21 mouse cellular contexts compared by ENCODE assay signal in genomic region chr3:127796271-127796670, GRCm38 (mm10). TPM values are rescaled to one million over a fixed set of nuclear protein-coding genes. Genes with fewer than 3 reads are reported as not detected.
DNase-seq lines count a peak whose midpoint lies in the region; ATAC-seq and TF ChIP-seq lines count a peak whose summit lies in the region.
"Had no signal": no experiment of that assay in that cellular context is flagged by ENCODE, and none has a peak within 500 bp of the region (broad histone marks: within the 10 kb centered on the region; RNA-seq: fewer than 3 reads in every experiment).

No protein-coding gene starts in this region.

- no peak overlapping the region for H3K27ac ChIP-seq in CH12.LX (ENCODE audit: insufficient read depth, low read depth)
- H3K27ac ChIP-seq: forebrain, embryonic 10.5 days; forebrain, embryonic 13.5 days; heart, adult 2 months; hindbrain, embryonic 12.5 days; hindbrain, embryonic 15.5 days had no signal

- H3K4me2 ChIP-seq in CH12.LX (ENCODE audit: insufficient read depth, low read depth, poor library complexity, severe bottlenecking), result no peak overlapping the region
- H3K4me2 ChIP-seq: forebrain, embryonic 13.5 days; heart, embryonic 11.5 days; hindbrain, embryonic 12.5 days; hindbrain, embryonic 15.5 days had no signal

- no peak overlapping the region for H3K4me3 ChIP-seq in CH12.LX (replicated peaks in 1 of 3; ENCODE audit: low read depth in 2 of 3, low read length in 2 of 3, poor library complexity in 1 of 3)
- H3K4me3 ChIP-seq: forebrain, embryonic 10.5 days; forebrain, embryonic 13.5 days; heart, adult 2 months; hindbrain, embryonic 12.5 days; hindbrain, embryonic 15.5 days had no signal

- no peaks in the 10 kb centered on the region for H3K27me3 ChIP-seq in CH12.LX (replicated peaks)
- H3K27me3 ChIP-seq: Patski had no signal

- 0 out of 2 replicates have a peak, but pooled peaks have one; percentile 12 for TF ChIP-seq EP300 in CH12.LX (IDR thresholded peaks at IDR 0.05; ENCODE audit: low read length)

- H3K9ac ChIP-seq in CH12.LX (ENCODE audit: insufficient read depth, low read depth), result no peak overlapping the region
- H3K9ac ChIP-seq: forebrain, embryonic 13.5 days; hindbrain, embryonic 12.5 days; hindbrain, embryonic 15.5 days had no signal

- intact Hi-C loops in gastrocnemius, postnatal 14 days (cut with DNase I; ENCODE audit: low total_unique reads), result no loop called here

- in situ Hi-C loops in CH12.LX (cut with MboI; ENCODE audit: low pct_ligation_motif_present, low pct_unique_long_range_greater_than_20kb, low sequenced_read_pairs), result no loop called here

- peaks cover 0 to 21% of the 10 kb centered on the region in 2 experiments; a peak in 2 of 4 replicates for H3K4me1 ChIP-seq in CH12.LX (ENCODE audit: control insufficient read depth in 1 of 2, insufficient read depth in 2 of 2)

- peaks cover 0 to 18% of the 10 kb centered on the region in 2 experiments for H3K36me3 ChIP-seq in CH12.LX (replicated peaks in 1 of 2; ENCODE audit: control insufficient read depth in 1 of 2, insufficient read depth in 1 of 2, low read length in 1 of 2)
- H3K36me3 ChIP-seq: forebrain, embryonic 10.5 days; hindbrain, embryonic 12.5 days; hindbrain, embryonic 15.5 days had no signal

- peak; percentile 77 for ATAC-seq in granulocyte monocyte progenitor cell, adult 5-6 weeks (replicated peaks; ENCODE audit: poor library complexity, severe bottlenecking)
- 0 out of 2 replicates have a peak, but pooled peaks have one; percentile 48 for ATAC-seq in monocyte, adult 5-6 weeks (replicated peaks; ENCODE audit: insufficient number of reproducible peaks, low FRiP score, low TSS enrichment, poor library complexity, severe bottlenecking)
- ATAC-seq: forebrain, embryonic 13.5 days; forebrain, embryonic 16.5 days; Patski had no signal

- H3K9me3 ChIP-seq in CH12.LX (replicated peaks; ENCODE audit: low read length), result no peaks in the 10 kb centered on the region
- H3K9me3 ChIP-seq: forebrain, embryonic 10.5 days; G1E; hindbrain, embryonic 12.5 days; hindbrain, embryonic 15.5 days had no signal

- no peak for TF ChIP-seq RAD21 in CH12.LX (IDR thresholded peaks at IDR 0.05; ENCODE audit: low read depth, low read length)

- TF ChIP-seq POLR2A in CH12.LX (IDR thresholded peaks at IDR 0.05; ENCODE audit: low read depth, low read length), result no peak

- DNase-seq in CH12.LX (ENCODE audit: extremely low read depth), result no peak
- DNase-seq in testis, postnatal 10 days (ENCODE audit: low spot score), result no peak
- no peak for DNase-seq in gastrocnemius, postnatal 14 days
- DNase-seq in cerebellum, adult 9-10 months, result no peak
- DNase-seq: adrenal gland, adult 2 months; adrenal gland, postnatal 14 days; cerebellum, adult 11 months; cerebellum, adult 2 months; cerebellum, postnatal 36 days; gastrocnemius, postnatal 10 days; heart, adult 2 months had no signal

- H3K79me2 ChIP-seq in CH12.LX (replicated peaks; ENCODE audit: control insufficient read depth, extremely low read depth, insufficient read depth, poor library complexity, severe bottlenecking), result no peaks in the 10 kb centered on the region

- dilution Hi-C loops in CH12.LX (cut with MboI; ENCODE audit: extremely low pct_ligation_motif_present, extremely low pct_unique_long_range_greater_than_20kb, low sequenced_read_pairs), result no loop called here

- TF ChIP-seq CTCF in CH12.LX (conservative IDR thresholded peaks at IDR 0.05 in 1 of 2, IDR thresholded peaks at IDR 0.05 in 1 of 2; ENCODE audit: low read depth in 2 of 2, low read length in 2 of 2), result no peak

TF ChIP-seq in CH12.LX, 34 proteins besides CTCF, POLR2A, EP300 and RAD21:
- no peak for TF ChIP-seq HCFC1 (IDR thresholded peaks at IDR 0.05; ENCODE audit: low read depth, low read length)
- peak; percentile 60; the same call in 1 of the 2 replicates for TF ChIP-seq IRF4 (IDR thresholded peaks at IDR 0.05; ENCODE audit: low read depth, low read length)

RNA-seq across cellular contexts. Expression of gene Tifa, which starts 6.7 kb away (rescaled TPM):
- total RNA-seq in CH12.LX (2012; rRNA removed) (1.4 and 1.7 TPM in 2 replicates), CH12.LX (2014; rRNA removed) (2.8 and 3.1 TPM in 2 replicates)
- polyA plus RNA-seq in CH12.LX (2012; ENCODE audit: insufficient read length, low read depth), result 2.3 and 3.2 TPM in 2 replicates
- total RNA-seq in granulocyte monocyte progenitor cell, adult 5-6 weeks (2014; fragmentation: Nextera tagmentation), result 49.4 and 52.3 TPM in 2 replicates
- 51.3 and 53.6 TPM in 2 replicates for total RNA-seq in granulocyte monocyte progenitor cell, adult 5-6 weeks (2017)
- total RNA-seq in monocyte, adult 5-6 weeks (2017), result 45.9 to 101 TPM (median 98.0 TPM) in 3 replicates
- 1 to 10 TPM; 1.4 to 1.5 TPM for total RNA-seq in gastrocnemius, postnatal 14 days (2021)

RNA-seq across cellular contexts. Expression of gene Alpk1, which starts 15.9 kb away (rescaled TPM):
- total RNA-seq in CH12.LX (2012; rRNA removed), result 1.3 and 1.8 TPM in 2 replicates
- total RNA-seq in CH12.LX (2014; rRNA removed), result 1.4 TPM in 2 replicates
- 1.5 and 1.6 TPM in 2 replicates for polyA plus RNA-seq in CH12.LX (2012; ENCODE audit: insufficient read length, low read depth)
- 10.5 and 16.1 TPM in 2 replicates for total RNA-seq in granulocyte monocyte progenitor cell, adult 5-6 weeks (2014; fragmentation: Nextera tagmentation)
- 14.9 and 19.7 TPM in 2 replicates for total RNA-seq in granulocyte monocyte progenitor cell, adult 5-6 weeks (2017)
- total RNA-seq in monocyte, adult 5-6 weeks (2017), result 26.1 to 44.3 TPM (median 26.9 TPM) in 3 replicates
- total RNA-seq in gastrocnemius, postnatal 14 days (2021), result 1 to 10 TPM in 1 of 2 experiments, under 1 TPM in 1; 0.93 to 1.7 TPM

RNA-seq across cellular contexts. Expression of gene Ap1ar, which starts 41.1 kb away (rescaled TPM):
- total RNA-seq in CH12.LX (2012; rRNA removed) (45.7 and 45.8 TPM in 2 replicates), CH12.LX (2014; rRNA removed) (51.2 and 55.4 TPM in 2 replicates)
- 62.6 and 64.4 TPM in 2 replicates for polyA plus RNA-seq in CH12.LX (2012; ENCODE audit: insufficient read length, low read depth)
- 56.0 and 88.6 TPM in 2 replicates for total RNA-seq in granulocyte monocyte progenitor cell, adult 5-6 weeks (2014; fragmentation: Nextera tagmentation)
- 57.4 and 59.7 TPM in 2 replicates for total RNA-seq in granulocyte monocyte progenitor cell, adult 5-6 weeks (2017)
- 41.8 to 59.6 TPM (median 48.1 TPM) in 3 replicates for total RNA-seq in monocyte, adult 5-6 weeks (2017)
- total RNA-seq in gastrocnemius, postnatal 14 days (2021), result 10 to 100 TPM; 15.3 to 16.4 TPM

Comparison
In these comparisons a context has a peak if more than half of its experiments do, and no peak if none do; other contexts are left out.
1. RNA of gene Tifa, which starts 6.7 kb away (total RNA-seq): 45.9 to 101 TPM in monocyte, adult 5-6 weeks and 49.4 to 53.6 TPM in granulocyte monocyte progenitor cell, adult 5-6 weeks; 1.4 to 3.1 TPM in CH12.LX and 1.4 to 1.5 TPM in gastrocnemius, postnatal 14 days; every median in the first group is over 10 times any median in the second.